Mouse (Mus musculus) thymus, postnatal 36 days (tissue): ENCODE results near the gene Urm1.

ENCODE experiments used
- DNase-seq, 2 experiments: peaks; one replicate each; pipeline ENCODE4 v3.0.0; 2022; ENCODE audit warnings: mixed read lengths in 2 of 2

Gene Urm1

GRCm38 (mm10) chr2:29831106-29831505, 11.2 kb downstream of the Urm1 start:
- DNase-seq, result no peak

- no peak for DNase-seq
Observed at GRCm38 (mm10) chr2:29833796-29834195, 13.9 kb downstream of the Urm1 start.

GRCm38 (mm10) chr2:29835391-29835899, 15.6 kb downstream of the Urm1 start:
- DNase-seq, result no peak

GRCm38 (mm10) chr2:29839460-29839859, 19.6 kb downstream of the Urm1 start:
- DNase-seq, result no peak

- no peak for DNase-seq
Observed at GRCm38 (mm10) chr2:29843231-29844105, 23.6 kb downstream of the Urm1 start.

- DNase-seq, result no peak
Observed at GRCm38 (mm10) chr2:29844115-29844514, 24.2 kb downstream of the Urm1 start.

- no peak for DNase-seq
Observed at GRCm38 (mm10) chr2:29844661-29845060, 24.8 kb downstream of the Urm1 start.

GRCm38 (mm10) chr2:29845636-29846035, 25.8 kb downstream of the Urm1 start:
- no peak for DNase-seq

GRCm38 (mm10) chr2:29846061-29846853, 26.4 kb downstream of the Urm1 start:
- DNase-seq, result no peak

GRCm38 (mm10) chr2:29846911-29847310, 27.0 kb downstream of the Urm1 start:
- no peak for DNase-seq

GRCm38 (mm10) chr2:29849041-29849440, 29.2 kb downstream of the Urm1 start:
- no peak for DNase-seq

GRCm38 (mm10) chr2:29849841-29850480, 30.1 kb downstream of the Urm1 start:
- DNase-seq, result no peak

- no peak for DNase-seq
Observed at GRCm38 (mm10) chr2:29852957-29853485, 33.1 kb downstream of the Urm1 start.

- no peak for DNase-seq
Observed at GRCm38 (mm10) chr2:29853736-29854135, 33.9 kb downstream of the Urm1 start.

GRCm38 (mm10) chr2:29855585-29856210, 35.8 kb downstream of the Urm1 start:
- DNase-seq, result no peak

- DNase-seq, result no peak
Observed at GRCm38 (mm10) chr2:29856451-29857260, 36.8 kb downstream of the Urm1 start.

- no peak for DNase-seq
Observed at GRCm38 (mm10) chr2:29857341-29857740, 37.5 kb downstream of the Urm1 start.

- no peak for DNase-seq
Observed at GRCm38 (mm10) chr2:29857967-29858366, 38.1 kb downstream of the Urm1 start.

GRCm38 (mm10) chr2:29858748-29859473, 39.0 kb downstream of the Urm1 start:
- DNase-seq, result peak; percentile 52 to 53

GRCm38 (mm10) chr2:29865125-29865524, 45.2 kb downstream of the Urm1 start:
- DNase-seq, result no peak
